Mouse (Mus musculus) MEL (cell line): ENCODE data around the gene Prkag3. TPM values are rescaled to one million over a fixed set of nuclear protein-coding genes. Genes with fewer than 3 reads are reported as not detected.

Source experiments
- DNase-seq: peaks from one replicate; pipeline ENCODE4 v3.0.0; 2011; ENCODE audit warnings: low read depth, low spot score
- H3K27ac ChIP-seq: 2 replicates; pipeline ENCODE4 v1.5.1; 2012; ENCODE audit warnings: low read depth, mild to moderate bottlenecking, control low read depth, low read length, moderate library complexity; ENCODE audit not compliant: control insufficient read depth
- H3K27me3 ChIP-seq, 2 experiments: fragments of 150-350 bp in 1 of 2; sonication (generic) in 1 of 2; 2 replicates each; pipeline ENCODE4 v1.6.1; 2012; ENCODE audit warnings: low read length in 2 of 2, mild to moderate bottlenecking in 2 of 2, improper control_type of control experiment in 1 of 2, moderate library complexity in 1 of 2; ENCODE audit not compliant: insufficient read depth in 2 of 2, control insufficient read depth in 1 of 2
- H3K36me3 ChIP-seq, 2 experiments: 2 replicates each; pipeline ENCODE4 v1.6.1; 2012 to 2014; ENCODE audit warnings: low read length in 2 of 2, improper control_type of control experiment in 1 of 2, inconsistent platforms in 1 of 2, mild to moderate bottlenecking in 1 of 2; ENCODE audit not compliant: insufficient read depth in 2 of 2, control insufficient read depth in 1 of 2
- H3K4me1 ChIP-seq, 2 experiments: fragments of 150-350 bp in 1 of 2; sonication (generic) in 1 of 2; 2 replicates each; pipeline ENCODE4 v1.6.1; 2012; ENCODE audit warnings: low read length in 2 of 2, improper control_type of control experiment in 1 of 2, mild to moderate bottlenecking in 1 of 2; ENCODE audit not compliant: insufficient read depth in 2 of 2, control insufficient read depth in 1 of 2
- H3K4me3 ChIP-seq, 2 experiments: fragments of 150-350 bp in 1 of 2; sonication (generic) in 1 of 2; 2 replicates each; pipeline ENCODE4 v1.5.1; 2012; ENCODE audit warnings: low read depth in 2 of 2, low read length in 2 of 2, mild to moderate bottlenecking in 2 of 2, moderate library complexity in 2 of 2, control low read depth in 1 of 2, improper control_type of control experiment in 1 of 2; ENCODE audit not compliant: control insufficient read depth in 1 of 2, insufficient read depth in 1 of 2
- H3K79me2 ChIP-seq: 2 replicates; pipeline ENCODE4 v1.6.1; 2012; ENCODE audit warnings: mild to moderate bottlenecking, low read length, moderate library complexity; ENCODE audit not compliant: control insufficient read depth, poor library complexity, insufficient read depth
- H3K9ac ChIP-seq: 2 replicates; pipeline ENCODE4 v1.6.1; 2012; ENCODE audit warnings: low read depth, mild to moderate bottlenecking, control low read depth, low read length, moderate library complexity; ENCODE audit not compliant: control insufficient read depth, poor library complexity, severe bottlenecking
- H3K9me3 ChIP-seq: fragments of 150-350 bp; sonication (generic); replicated peaks from 2 replicates; pipeline ENCODE4 v1.6.1; 2012; ENCODE audit warnings: mild to moderate bottlenecking, low read length, improper control_type of control experiment, moderate library complexity; ENCODE audit not compliant: insufficient read depth
- CTCF ChIP-seq, 3 experiments: IDR thresholded peaks in 2 of 3; conservative IDR thresholded peaks in 1 of 3; 2 replicates each; pipeline ENCODE4 v1.5.1; 2011 to 2012; ENCODE audit warnings: low read length in 3 of 3, low read depth in 2 of 3, mild to moderate bottlenecking in 2 of 3, improper control_type of control experiment in 1 of 3, inconsistent platforms in 1 of 3, mixed read lengths in 1 of 3, moderate library complexity in 1 of 3; ENCODE audit not compliant: control insufficient read depth in 1 of 3, insufficient read depth in 1 of 3, poor library complexity in 1 of 3, severe bottlenecking in 1 of 3
- E2F4 ChIP-seq: IDR thresholded peaks from 2 replicates; pipeline ENCODE4 v1.6.1; 2011; ENCODE audit warnings: low read depth, low read length, improper control_type of control experiment, borderline replicate concordance
- ELF1 ChIP-seq: IDR thresholded peaks from 2 replicates; pipeline ENCODE4 v1.6.1; 2014; ENCODE audit warnings: low read depth, mild to moderate bottlenecking, inconsistent platforms, low read length, improper control_type of control experiment, moderate library complexity
- EP300 ChIP-seq, 2 experiments: IDR thresholded peaks; 2 replicates each; pipeline ENCODE4 v1.6.1; 2011; ENCODE audit warnings: improper control_type of control experiment in 2 of 2, low read length in 2 of 2, low read depth in 1 of 2, mild to moderate bottlenecking in 1 of 2
- HCFC1 ChIP-seq: IDR thresholded peaks from 2 replicates; pipeline ENCODE4 v1.6.1; 2012; ENCODE audit warnings: low read depth, mild to moderate bottlenecking, inconsistent platforms, low read length, improper control_type of control experiment, moderate library complexity
- MAFK ChIP-seq: IDR thresholded peaks from 2 replicates; pipeline ENCODE4 v1.6.1; 2011; ENCODE audit warnings: low read depth, mild to moderate bottlenecking, low read length, improper control_type of control experiment, borderline replicate concordance
- MAX ChIP-seq: IDR thresholded peaks from 2 replicates; pipeline ENCODE4 v1.6.1; 2011; ENCODE audit warnings: low read length, improper control_type of control experiment
- MEF2A ChIP-seq: IDR thresholded peaks from 2 replicates; pipeline ENCODE4 v1.6.1; 2014; ENCODE audit warnings: low read depth, mild to moderate bottlenecking, inconsistent platforms, low read length, improper control_type of control experiment; ENCODE audit not compliant: poor library complexity, insufficient replicate concordance, severe bottlenecking; ENCODE audit errors: extremely low read depth
- MYB ChIP-seq: IDR thresholded peaks from 2 replicates; pipeline ENCODE4 v1.6.1; 2011; ENCODE audit warnings: mild to moderate bottlenecking, low read depth, low read length, improper control_type of control experiment
- MYC ChIP-seq: IDR thresholded peaks from 2 replicates; pipeline ENCODE4 v1.6.1; 2011; ENCODE audit warnings: low read depth, mild to moderate bottlenecking, low read length, improper control_type of control experiment, moderate library complexity
- NRF1 ChIP-seq: IDR thresholded peaks from 2 replicates; pipeline ENCODE4 v1.6.1; 2014; ENCODE audit warnings: low read depth, mild to moderate bottlenecking, inconsistent platforms, low read length, improper control_type of control experiment, moderate library complexity; ENCODE audit not compliant: poor library complexity, insufficient read depth, severe bottlenecking
- POLR2AphosphoS2 ChIP-seq: IDR thresholded peaks from 2 replicates; pipeline ENCODE4 v1.6.1; 2011; ENCODE audit warnings: low read length, improper control_type of control experiment
- RAD21 ChIP-seq: IDR thresholded peaks from 2 replicates; pipeline ENCODE4 v1.6.1; 2011; ENCODE audit warnings: mild to moderate bottlenecking, low read depth, low read length, improper control_type of control experiment
- RCOR1 ChIP-seq: IDR thresholded peaks from 2 replicates; pipeline ENCODE4 v1.6.1; 2012; ENCODE audit warnings: low read depth, mild to moderate bottlenecking, inconsistent platforms, low read length, improper control_type of control experiment
- SIN3A ChIP-seq: IDR thresholded peaks from 2 replicates; pipeline ENCODE4 v1.6.1; 2012; ENCODE audit warnings: low read length, improper control_type of control experiment, inconsistent platforms
- TCF12 ChIP-seq: IDR thresholded peaks from 2 replicates; pipeline ENCODE4 v1.6.1; 2014; ENCODE audit warnings: low read depth, mild to moderate bottlenecking, inconsistent platforms, low read length, improper control_type of control experiment, moderate library complexity
- USF1 ChIP-seq: IDR thresholded peaks from 2 replicates; pipeline ENCODE4 v1.6.1; 2014; ENCODE audit warnings: low read depth, mild to moderate bottlenecking, inconsistent platforms, low read length, improper control_type of control experiment, moderate library complexity
- ZC3H11A ChIP-seq: IDR thresholded peaks from 2 replicates; pipeline ENCODE4 v1.6.1; 2012; ENCODE audit warnings: low read depth, mild to moderate bottlenecking, inconsistent platforms, low read length, improper control_type of control experiment
- ZMIZ1 ChIP-seq: IDR thresholded peaks from 2 replicates; pipeline ENCODE4 v1.6.1; 2012; ENCODE audit warnings: low read depth, mild to moderate bottlenecking, inconsistent platforms, low read length, improper control_type of control experiment, moderate library complexity
- polyA plus RNA-seq, 2 experiments: library from polyadenylated mRNA; stranded (reverse) in 1 of 2; unstranded in 1 of 2; fragments of >175 nt in 1 of 2; fragments of >200 nt in 1 of 2; gene quantifications; 2 replicates each; pipeline versions ENCODE4 v1.2.1 to v1.2.4; 2012; ENCODE audit warnings: low replicate concordance in 2 of 2, low read depth in 1 of 2; ENCODE audit not compliant: insufficient read length in 2 of 2, insufficient read depth in 1 of 2, missing spikeins in 1 of 2
- total RNA-seq: library from RNA; depleted of rRNA; stranded (reverse); fragments of 300-350 nt; gene quantifications from 2 replicates; pipeline ENCODE4 v1.2.3, GENCODE M21; 2012

Gene Prkag3
- total and polyA plus RNA-seq, 3 experiments, result 0.03 TPM; not detected in 2

- peaks cover 0 to 15% of the 10 kb centered on the region in 2 experiments; a peak in 2 of 4 replicates for H3K36me3 ChIP-seq
- TF ChIP-seq RCOR1, result no peak
- TF ChIP-seq ELF1, result no peak
- TF ChIP-seq USF1, result no peak
- TF ChIP-seq MYC, result no peak
- no peak for TF ChIP-seq SIN3A
- TF ChIP-seq RAD21, result no peak
- no peak for TF ChIP-seq MAX
- no peak for TF ChIP-seq HCFC1
- TF ChIP-seq TCF12, result no peak
- TF ChIP-seq MEF2A, result no peak
- no peak for TF ChIP-seq ZMIZ1
- no peak for TF ChIP-seq EP300 (IDR thresholded peaks at IDR 0.05; ENCODE audit: low read depth in 1 of 2, low read length in 2 of 2)
- no peak for TF ChIP-seq MYB
- TF ChIP-seq NRF1, result no peak
- no peak for TF ChIP-seq ZC3H11A
- TF ChIP-seq E2F4, result no peak
- no peak for TF ChIP-seq POLR2AphosphoS2
- H3K27me3 ChIP-seq, result no peaks in the 10 kb centered on the region
- peaks cover 0 to 17% of the 10 kb centered on the region in 2 experiments; a peak in 2 of 4 replicates for H3K4me1 ChIP-seq
- H3K9me3 ChIP-seq, result no peaks in the 10 kb centered on the region
- DNase-seq, result no peak
- no peak overlapping the region for H3K4me3 ChIP-seq
- no peak overlapping the region for H3K9ac ChIP-seq
- no peaks in the 10 kb centered on the region for H3K79me2 ChIP-seq
- no peak overlapping the region for H3K27ac ChIP-seq
These were observed 22.9 kb downstream of the Prkag3 start for GRCm38 (mm10) chr1:74726114-74726513.

DNA sequence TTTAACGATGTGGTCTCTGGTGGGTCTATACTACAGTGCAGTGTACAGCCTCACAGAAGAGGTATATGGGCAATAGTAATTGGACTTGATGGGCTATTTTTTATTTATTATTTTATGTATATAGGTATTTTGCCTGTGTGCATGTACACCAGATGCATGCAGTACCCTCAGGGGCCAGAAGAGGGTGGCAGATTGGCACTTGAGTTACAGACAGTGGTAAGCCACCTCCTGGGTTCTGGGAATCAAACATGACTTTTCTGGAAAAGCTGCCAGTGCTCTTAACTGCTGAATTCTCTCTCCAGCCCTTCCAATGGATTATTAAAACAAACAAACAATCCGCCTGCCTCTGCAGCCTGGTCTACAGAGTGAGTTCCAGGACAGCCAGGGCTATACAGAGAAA, 25.3 kb downstream of the Prkag3 start:
- Histone ChIP-seq H3K4me3 (no peak overlapping the region), H3K9me3 (no peaks in the 10 kb centered on the region)
- TF ChIP-seq MAFK (no peak), RAD21 (peak; percentile 17; the same call in 1 of the 2 replicates), CTCF (IDR thresholded peaks at IDR 0.05 in 2 of 3, conservative IDR thresholded peaks at IDR 0.05 in 1 of 3; ENCODE audit: control insufficient read depth in 1 of 3, insufficient read depth in 1 of 3, low read depth in 2 of 3, low read length in 3 of 3, poor library complexity in 1 of 3, severe bottlenecking in 1 of 3) (peak; percentile 46 to 58 (median 49))
- TF ChIP-seq, all 39 proteins: peak for 2
- Histone ChIP-seq H3K27ac (no peak overlapping the region), H3K79me2 (no peaks in the 10 kb centered on the region), H3K27me3 (peaks cover 0 to 2% of the 10 kb centered on the region in 2 experiments; a peak in 2 of 4 replicates), H3K36me3 (peaks cover 0 to 7% of the 10 kb centered on the region in 2 experiments; a peak in 2 of 4 replicates), H3K9ac (no peak overlapping the region), H3K4me1 (peaks cover 0 to 12% of the 10 kb centered on the region in 2 experiments; a peak in 2 of 4 replicates)
- DNase-seq, result peak; percentile 56
